Mouse (Mus musculus): ENCODE measurements at regions not wholly inside any gene's neighbourhood (a gene's known extent, or its start where the extent isn't known, plus 50 kb on each side); places are given as distances from the start of the nearest gene placed in this dataset.

GRCm38 (mm10) chr8:24333705-24334104 lies 391.9 kb downstream of the Adam3 start:
- Histone ChIP-seq H3K27me3 (replicated peaks; ENCODE audit: control insufficient read depth, insufficient read depth, low read length) (no peaks in the 10 kb centered on the region), H3K9ac (ENCODE audit: low read depth, low read length) (no peak overlapping the region), H3K4me2 (replicated peaks; ENCODE audit: low read depth) (no peak overlapping the region), H3K4me3 (ENCODE audit: low read depth, low read length) (no peak overlapping the region), H3K4me1 (replicated peaks; ENCODE audit: control insufficient read depth, insufficient read depth, low read length) (no peaks in the 10 kb centered on the region), H3K27ac (ENCODE audit: low read depth, low read length) (no peak overlapping the region), H3K9me3 (ENCODE audit: control insufficient read depth) (no peaks in the 10 kb centered on the region), H3K36me3 (ENCODE audit: control insufficient read depth, insufficient read depth) (no peaks in the 10 kb centered on the region)
- no peak for ATAC-seq
- 77% methylated on average over 4 of the region's 4 CpGs for WGBS
- peak; percentile 40 for TF ChIP-seq CTCF (IDR thresholded peaks at IDR 0.05; ENCODE audit: low read depth)

- Histone ChIP-seq H3K4me2 (replicated peaks; ENCODE audit: low read depth) (no peak overlapping the region), H3K4me3 (ENCODE audit: low read depth, low read length) (no peak overlapping the region), H3K9me3 (ENCODE audit: control insufficient read depth) (no peaks in the 10 kb centered on the region), H3K9ac (ENCODE audit: low read depth, low read length) (no peak overlapping the region), H3K27me3 (replicated peaks; ENCODE audit: control insufficient read depth, insufficient read depth, low read length) (no peaks in the 10 kb centered on the region), H3K4me1 (replicated peaks; ENCODE audit: control insufficient read depth, insufficient read depth, low read length) (no peaks in the 10 kb centered on the region), H3K36me3 (ENCODE audit: control insufficient read depth, insufficient read depth) (no peaks in the 10 kb centered on the region), H3K27ac (ENCODE audit: low read depth, low read length) (no peak overlapping the region)
- 81% methylated on average over 4 of the region's 4 CpGs for WGBS
- no peak for ATAC-seq
- no peak for TF ChIP-seq CTCF (IDR thresholded peaks at IDR 0.05; ENCODE audit: low read depth)
Measured at GRCm38 (mm10) chr8:24310893-24311292, 414.8 kb downstream of the Adam3 start.

GRCm38 (mm10) chr8:24294565-24294964 lies 431.1 kb downstream of the Adam3 start:
- TF ChIP-seq CTCF (IDR thresholded peaks at IDR 0.05; ENCODE audit: low read depth), result no peak
- no peaks in the 10 kb centered on the region; the same call in 1 of the 2 replicates for H3K27me3 ChIP-seq (replicated peaks; ENCODE audit: control insufficient read depth, insufficient read depth, low read length)
- no peak for ATAC-seq
- H3K36me3 ChIP-seq (ENCODE audit: control insufficient read depth, insufficient read depth), result no peaks in the 10 kb centered on the region
- no peak overlapping the region for H3K9ac ChIP-seq (ENCODE audit: low read depth, low read length)
- H3K9me3 ChIP-seq (ENCODE audit: control insufficient read depth), result no peaks in the 10 kb centered on the region
- no peak overlapping the region for H3K27ac ChIP-seq (ENCODE audit: low read depth, low read length)
- 61% methylated on average over 1 of the region's 1 CpGs for WGBS
- H3K4me2 ChIP-seq (replicated peaks; ENCODE audit: low read depth), result no peak overlapping the region
- no peak overlapping the region for H3K4me3 ChIP-seq (ENCODE audit: low read depth, low read length)
- no peaks in the 10 kb centered on the region for H3K4me1 ChIP-seq (replicated peaks; ENCODE audit: control insufficient read depth, insufficient read depth, low read length)

- H3K9me3 ChIP-seq (ENCODE audit: control insufficient read depth), result no peaks in the 10 kb centered on the region
- H3K36me3 ChIP-seq (ENCODE audit: control insufficient read depth, insufficient read depth), result no peaks in the 10 kb centered on the region
- H3K27me3 ChIP-seq (replicated peaks; ENCODE audit: control insufficient read depth, insufficient read depth, low read length), result no peaks in the 10 kb centered on the region
- no peak overlapping the region for H3K27ac ChIP-seq (ENCODE audit: low read depth, low read length)
- no peak overlapping the region for H3K9ac ChIP-seq (ENCODE audit: low read depth, low read length)
- TF ChIP-seq CTCF (IDR thresholded peaks at IDR 0.05; ENCODE audit: low read depth), result no peak
- H3K4me2 ChIP-seq (replicated peaks; ENCODE audit: low read depth), result no peak overlapping the region
- ATAC-seq, result no peak
- H3K4me3 ChIP-seq (ENCODE audit: low read depth, low read length), result no peak overlapping the region
- WGBS, result 92% methylated on average over 6 of the region's 6 CpGs
- H3K4me1 ChIP-seq (replicated peaks; ENCODE audit: control insufficient read depth, insufficient read depth, low read length), result no peaks in the 10 kb centered on the region
Measured at GRCm38 (mm10) chr8:24287861-24288260, 437.8 kb downstream of the Adam3 start.

- TF ChIP-seq CTCF (IDR thresholded peaks at IDR 0.05; ENCODE audit: low read depth), result no peak
- Histone ChIP-seq H3K27ac (ENCODE audit: low read depth, low read length) (no peak overlapping the region), H3K4me3 (ENCODE audit: low read depth, low read length) (no peak overlapping the region), H3K4me1 (replicated peaks; ENCODE audit: control insufficient read depth, insufficient read depth, low read length) (no peaks in the 10 kb centered on the region), H3K27me3 (replicated peaks; ENCODE audit: control insufficient read depth, insufficient read depth, low read length) (no peaks in the 10 kb centered on the region), H3K9me3 (ENCODE audit: control insufficient read depth) (no peaks in the 10 kb centered on the region), H3K36me3 (ENCODE audit: control insufficient read depth, insufficient read depth) (no peaks in the 10 kb centered on the region), H3K4me2 (replicated peaks; ENCODE audit: low read depth) (no peak overlapping the region), H3K9ac (ENCODE audit: low read depth, low read length) (no peak overlapping the region)
- WGBS, result 79% methylated on average over 2 of the region's 2 CpGs
- no peak for ATAC-seq
Measured at GRCm38 (mm10) chr8:24284966-24285365, 440.7 kb downstream of the Adam3 start.

- Histone ChIP-seq H3K9me3 (ENCODE audit: control insufficient read depth) (no peaks in the 10 kb centered on the region), H3K36me3 (ENCODE audit: control insufficient read depth, insufficient read depth) (no peaks in the 10 kb centered on the region), H3K4me3 (ENCODE audit: low read depth, low read length) (no peak overlapping the region), H3K4me2 (replicated peaks; ENCODE audit: low read depth) (no peak overlapping the region), H3K4me1 (replicated peaks; ENCODE audit: control insufficient read depth, insufficient read depth, low read length) (no peaks in the 10 kb centered on the region), H3K27ac (ENCODE audit: low read depth, low read length) (no peak overlapping the region), H3K9ac (ENCODE audit: low read depth, low read length) (no peak overlapping the region), H3K27me3 (replicated peaks; ENCODE audit: control insufficient read depth, insufficient read depth, low read length) (no peaks in the 10 kb centered on the region)
- no peak for TF ChIP-seq CTCF (IDR thresholded peaks at IDR 0.05; ENCODE audit: low read depth)
- no peak for ATAC-seq
- WGBS, result 73% methylated on average over 3 of the region's 3 CpGs
Measured at GRCm38 (mm10) chr8:24283901-24284405, 441.7 kb downstream of the Adam3 start.

GRCm38 (mm10) chr8:24280296-24280695 lies 445.4 kb downstream of the Adam3 start:
- no peak overlapping the region for H3K27ac ChIP-seq (ENCODE audit: low read depth, low read length)
- TF ChIP-seq CTCF (IDR thresholded peaks at IDR 0.05; ENCODE audit: low read depth), result no peak
- H3K9me3 ChIP-seq (ENCODE audit: control insufficient read depth), result no peaks in the 10 kb centered on the region
- H3K4me1 ChIP-seq (replicated peaks; ENCODE audit: control insufficient read depth, insufficient read depth, low read length), result no peaks in the 10 kb centered on the region
- no peaks in the 10 kb centered on the region for H3K27me3 ChIP-seq (replicated peaks; ENCODE audit: control insufficient read depth, insufficient read depth, low read length)
- no peak overlapping the region for H3K9ac ChIP-seq (ENCODE audit: low read depth, low read length)
- no peak overlapping the region for H3K4me3 ChIP-seq (ENCODE audit: low read depth, low read length)
- H3K4me2 ChIP-seq (replicated peaks; ENCODE audit: low read depth), result no peak overlapping the region
- 89% methylated on average over 4 of the region's 4 CpGs for WGBS
- no peak for ATAC-seq
- no peaks in the 10 kb centered on the region for H3K36me3 ChIP-seq (ENCODE audit: control insufficient read depth, insufficient read depth)
